Mouse (Mus musculus): Measurements from ENCODE around the gene Coa3. TPM values are rescaled to one million over a fixed set of nuclear protein-coding genes. Genes with fewer than 3 reads are reported as not detected.

Coa3 gene
- total and polyA plus RNA-seq, 2 experiments from 2014 or later = 168 to 204 TPM

GRCm38 (mm10) chr11:101287306-101287705 is 8.4 kb upstream of the Coa3 start:
- ATAC-seq (ENCODE audit: low FRiP score) (no peak), DNase-seq (ENCODE audit: low spot score) (no peak)
- Histone ChIP-seq H3K27me3 (ENCODE audit: insufficient read depth, low read length) (no peaks in the 10 kb centered on the region), H3K4me2 (ENCODE audit: low read depth, low read length, poor library complexity, severe bottlenecking) (no peak overlapping the region), H3K4me1 (ENCODE audit: insufficient read depth, low read length) (no peaks in the 10 kb centered on the region), H3K9me3 (ENCODE audit: low read length) (no peaks in the 10 kb centered on the region), H3K4me3 (ENCODE audit: low read depth, low read length) (no peak overlapping the region), H3K27ac (ENCODE audit: low read depth, low read length) (no peak overlapping the region), H3K36me3 (ENCODE audit: insufficient read depth, low read length) (peaks cover 30% of the 10 kb centered on the region), H3K9ac (replicated peaks; ENCODE audit: low read length, poor library complexity, severe bottlenecking) (no peak overlapping the region)
- WGBS = 87% methylated on average over 9 of the region's 9 CpGs
- TF ChIP-seq CTCF (IDR thresholded peaks at IDR 0.05) = no peak

DNA sequence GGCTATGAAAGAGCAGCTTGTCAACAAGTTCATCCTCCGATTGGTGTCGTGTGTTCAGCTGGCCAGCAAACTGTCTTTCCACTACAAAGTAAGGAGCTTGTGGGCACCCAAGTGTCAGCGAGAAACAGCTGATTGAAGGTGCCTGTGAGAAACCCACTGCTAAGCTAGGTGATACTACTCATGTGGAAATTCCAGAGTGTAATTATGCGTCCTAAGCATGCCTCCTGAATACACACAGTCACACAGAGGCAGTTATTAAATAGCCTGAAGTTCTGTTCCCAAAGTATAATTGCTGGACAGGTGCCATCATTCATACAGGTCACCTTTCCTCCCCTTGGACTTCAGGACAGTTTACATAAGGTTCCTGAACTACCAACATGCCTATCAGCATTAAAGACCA is 4.9 kb upstream of the Coa3 start:
- no peak for ATAC-seq (ENCODE audit: low FRiP score)
- Histone ChIP-seq H3K27ac (ENCODE audit: low read depth, low read length) (no peak overlapping the region), H3K4me1 (ENCODE audit: insufficient read depth, low read length) (no peaks in the 10 kb centered on the region), H3K9me3 (ENCODE audit: low read length) (no peaks in the 10 kb centered on the region), H3K27me3 (ENCODE audit: insufficient read depth, low read length) (no peaks in the 10 kb centered on the region), H3K4me3 (ENCODE audit: low read depth, low read length) (no peak overlapping the region), H3K4me2 (ENCODE audit: low read depth, low read length, poor library complexity, severe bottlenecking) (no peak overlapping the region), H3K36me3 (ENCODE audit: insufficient read depth, low read length) (peaks cover 6% of the 10 kb centered on the region), H3K9ac (replicated peaks; ENCODE audit: low read length, poor library complexity, severe bottlenecking) (no peak overlapping the region)
- 69% methylated on average over 4 of the region's 4 CpGs for WGBS
- no peak for TF ChIP-seq CTCF (IDR thresholded peaks at IDR 0.05)
- no peak for DNase-seq (ENCODE audit: low spot score)

DNA sequence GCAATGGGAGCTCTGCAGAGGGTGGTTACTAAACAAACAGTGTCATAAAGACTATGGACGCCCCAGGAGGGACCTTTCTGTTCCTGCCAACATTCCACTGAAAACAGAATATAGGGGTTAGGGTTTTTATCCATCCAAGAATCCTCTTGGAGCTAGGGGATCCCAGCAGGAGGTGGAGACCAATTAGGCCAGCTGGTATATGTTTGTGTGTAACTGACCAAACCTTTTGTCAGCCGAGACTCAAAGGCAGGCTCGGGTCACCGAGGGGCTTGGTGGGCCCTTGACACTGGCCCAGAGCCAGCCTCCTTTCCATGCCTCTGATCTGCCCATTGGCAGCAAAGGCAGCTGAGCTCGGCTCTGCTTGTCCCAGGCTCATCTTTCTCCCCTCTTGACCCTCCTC is 4.0 kb upstream of the Coa3 start:
- peaks cover 5% of the 10 kb centered on the region; the same call in 1 of the 2 replicates for H3K36me3 ChIP-seq (ENCODE audit: insufficient read depth, low read length)
- ATAC-seq (ENCODE audit: low FRiP score) (no peak), DNase-seq (ENCODE audit: low spot score) (no peak)
- no peak overlapping the region for H3K4me2 ChIP-seq (ENCODE audit: low read depth, low read length, poor library complexity, severe bottlenecking)
- H3K4me3 ChIP-seq (ENCODE audit: low read depth, low read length) = no peak overlapping the region
- peaks cover 4% of the 10 kb centered on the region; the same call in 1 of the 2 replicates for H3K4me1 ChIP-seq (ENCODE audit: insufficient read depth, low read length)
- 45% methylated on average over 5 of the region's 5 CpGs for WGBS
- H3K9ac ChIP-seq (replicated peaks; ENCODE audit: low read length, poor library complexity, severe bottlenecking) = no peak overlapping the region
- TF ChIP-seq CTCF (IDR thresholded peaks at IDR 0.05) = no peak
- H3K27ac ChIP-seq (ENCODE audit: low read depth, low read length) = no peak overlapping the region
- H3K27me3 ChIP-seq (ENCODE audit: insufficient read depth, low read length) = no peaks in the 10 kb centered on the region
- no peaks in the 10 kb centered on the region for H3K9me3 ChIP-seq (ENCODE audit: low read length)

DNA sequence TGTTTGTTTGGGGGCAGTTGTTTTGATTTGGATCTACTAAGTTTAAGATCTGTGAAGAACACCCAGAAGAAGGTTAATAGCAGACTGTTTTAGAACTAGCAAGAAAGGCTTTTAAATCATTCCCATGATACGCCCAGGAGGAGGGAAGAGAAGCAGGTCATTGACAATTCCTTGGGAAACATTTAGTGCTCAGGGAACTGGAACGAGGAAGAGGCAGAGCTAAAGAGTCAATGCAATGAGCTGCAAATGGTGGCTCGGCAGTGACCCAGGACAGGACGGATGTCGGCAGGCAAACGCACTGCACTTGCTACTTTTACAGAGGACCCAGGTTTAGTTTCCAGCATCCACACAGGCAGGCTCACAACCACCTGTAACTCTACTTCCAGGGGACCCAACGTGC is 1.9 kb upstream of the Coa3 start:
- Histone ChIP-seq H3K36me3 (ENCODE audit: insufficient read depth, low read length) (0 out of 2 replicates have a peak, but pooled peaks cover 2% of the 10 kb centered on the region), H3K27ac (ENCODE audit: low read depth, low read length) (no peak overlapping the region), H3K4me1 (ENCODE audit: insufficient read depth, low read length) (peaks cover 16% of the 10 kb centered on the region; the same call in 1 of the 2 replicates), H3K9me3 (ENCODE audit: low read length) (no peaks in the 10 kb centered on the region), H3K27me3 (ENCODE audit: insufficient read depth, low read length) (no peaks in the 10 kb centered on the region), H3K4me3 (ENCODE audit: low read depth, low read length) (no peak overlapping the region), H3K4me2 (ENCODE audit: low read depth, low read length, poor library complexity, severe bottlenecking) (no peak overlapping the region), H3K9ac (replicated peaks; ENCODE audit: low read length, poor library complexity, severe bottlenecking) (no peak overlapping the region)
- no peak for ATAC-seq (ENCODE audit: low FRiP score)
- WGBS = 53% methylated on average over 7 of the region's 7 CpGs
- no peak for DNase-seq (ENCODE audit: low spot score)
- TF ChIP-seq CTCF (IDR thresholded peaks at IDR 0.05) = no peak

- H3K9ac ChIP-seq (replicated peaks; ENCODE audit: low read length, poor library complexity, severe bottlenecking) = no peak overlapping the region; the same call in 1 of the 2 replicates
- peaks cover 16% of the 10 kb centered on the region; the same call in 1 of the 2 replicates for H3K4me1 ChIP-seq (ENCODE audit: insufficient read depth, low read length)
- DNase-seq (ENCODE audit: low spot score) (no peak), ATAC-seq (ENCODE audit: low FRiP score) (no peak)
- no peaks in the 10 kb centered on the region for H3K27me3 ChIP-seq (ENCODE audit: insufficient read depth, low read length)
- H3K4me2 ChIP-seq (ENCODE audit: low read depth, low read length, poor library complexity, severe bottlenecking) = peak overlapping the region; percentile 61
- no peaks in the 10 kb centered on the region for H3K9me3 ChIP-seq (ENCODE audit: low read length)
- H3K27ac ChIP-seq (ENCODE audit: low read depth, low read length) = no peak overlapping the region
- no peaks in the 10 kb centered on the region for H3K36me3 ChIP-seq (ENCODE audit: insufficient read depth, low read length)
- peak overlapping the region; percentile 69 for H3K4me3 ChIP-seq (ENCODE audit: low read depth, low read length)
- TF ChIP-seq CTCF (IDR thresholded peaks at IDR 0.05) = no peak
- WGBS = 65% methylated on average over 14 of the region's 14 CpGs
Observed at GRCm38 (mm10) chr11:101279193-101279569, 267 bp upstream of the Coa3 start.

DNA sequence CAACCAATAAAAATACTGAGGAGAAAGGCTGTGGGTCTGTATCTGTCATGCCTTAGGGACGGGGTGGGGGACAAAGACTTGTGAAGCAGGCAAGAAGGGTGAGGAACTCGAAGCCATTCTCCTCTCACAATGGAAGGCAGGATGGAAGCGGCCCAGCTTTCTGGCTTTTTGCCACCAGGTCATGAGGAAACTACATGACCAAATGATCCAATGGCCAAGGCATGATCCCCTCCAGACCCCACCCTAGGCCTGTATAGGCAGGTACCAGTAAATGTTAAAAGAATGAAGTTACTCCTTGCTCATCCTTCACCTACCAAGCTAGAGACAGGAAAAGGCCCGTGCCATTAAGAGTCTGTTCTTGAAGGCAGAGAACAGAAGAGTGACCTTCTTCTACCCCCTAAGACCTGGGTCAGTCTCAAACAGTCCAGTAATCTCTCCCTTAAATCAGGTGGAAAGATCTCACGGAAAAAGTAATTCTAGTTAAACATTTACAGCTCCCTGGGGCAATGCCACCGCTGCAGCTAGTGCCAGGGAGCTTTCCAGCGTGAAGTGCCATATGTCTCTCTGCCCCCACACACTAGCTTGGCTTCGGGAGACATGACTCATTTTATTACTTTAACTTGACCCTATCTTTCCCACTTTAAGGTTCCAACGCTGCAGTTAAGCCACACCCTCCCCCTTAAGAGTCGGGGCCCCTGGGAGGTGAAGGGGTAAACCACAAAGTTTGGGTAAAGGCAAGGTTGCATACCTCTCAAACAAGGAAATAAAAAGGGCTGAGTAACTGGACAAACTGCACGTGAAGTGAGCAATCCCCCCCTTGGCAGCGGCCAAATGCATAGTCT is 1.3 kb downstream of the Coa3 start:
- H3K27me3 ChIP-seq (ENCODE audit: insufficient read depth, low read length) = no peaks in the 10 kb centered on the region
- ATAC-seq (ENCODE audit: low FRiP score) = no peak
- peaks cover 16% of the 10 kb centered on the region; the same call in 1 of the 2 replicates for H3K4me1 ChIP-seq (ENCODE audit: insufficient read depth, low read length)
- H3K4me3 ChIP-seq (ENCODE audit: low read depth, low read length) = peak overlapping the region; percentile 69
- no peaks in the 10 kb centered on the region for H3K36me3 ChIP-seq (ENCODE audit: insufficient read depth, low read length)
- H3K9ac ChIP-seq (replicated peaks; ENCODE audit: low read length, poor library complexity, severe bottlenecking) = 0 out of 2 replicates have a peak overlapping the region, but pooled peaks have one; percentile 84
- H3K27ac ChIP-seq (ENCODE audit: low read depth, low read length) = no peak overlapping the region
- DNase-seq (ENCODE audit: low spot score) = no peak
- H3K4me2 ChIP-seq (ENCODE audit: low read depth, low read length, poor library complexity, severe bottlenecking) = peak overlapping the region; percentile 61
- 83% methylated on average over 12 of the region's 12 CpGs for WGBS
- no peaks in the 10 kb centered on the region for H3K9me3 ChIP-seq (ENCODE audit: low read length)
- TF ChIP-seq CTCF (IDR thresholded peaks at IDR 0.05) = no peak

All from midbrain, postnatal 0 days (tissue).